Mouse (Mus musculus) small intestine, adult 2 months (tissue): Measurements from ENCODE around the gene Jmjd7.

Experiments used
- CTCF ChIP-seq: fragments of 200-500 bp; IDR thresholded peaks from 2 replicates; pipeline ENCODE4 v1.5.1; 2012; ENCODE audit warnings: low read depth, mild to moderate bottlenecking, control low read depth, inconsistent platforms, low read length, moderate library complexity, mixed read lengths; ENCODE audit not compliant: insufficient replicate concordance, insufficient read length; ENCODE audit errors: extremely low read depth
- POLR2A ChIP-seq: fragments of 200-500 bp; IDR thresholded peaks from 2 replicates; pipeline ENCODE4 v1.6.1; 2012; ENCODE audit warnings: low read depth, mild to moderate bottlenecking, control low read depth, inconsistent platforms, low read length, moderate library complexity

GRCm38 (mm10) chr2:120007680-120008210, 19.5 kb upstream of the Jmjd7 start:
- no peak for TF ChIP-seq CTCF
- no peak for TF ChIP-seq POLR2A
